Mouse (Mus musculus) adrenal gland, adult 2 months (tissue): Measurements from ENCODE around the gene Olfr98. TPM values are rescaled to one million over a fixed set of nuclear protein-coding genes. Genes with fewer than 3 reads are reported as not detected.
"Not testable (repeated sequence)": the region's sequence is repeated elsewhere in the genome, so short reads cannot be mapped to it uniquely, and the experiment has no call there.

Experiments used
- DNase-seq: peaks from one replicate; pipeline ENCODE4 v3.0.0; 2021
- long read RNA-seq: library from polyadenylated mRNA; stranded (forward); transcript quantifications from one replicate; pipeline ENCODE4 v2.0.0, GENCODE M21; 2021
- polyA plus RNA-seq: library from polyadenylated mRNA; depleted of rRNA; stranded (reverse); fragments of >200 nt; gene quantifications from 2 replicates; pipeline ENCODE4 v1.2.3, GENCODE M21; 2012; rRNA removed
- total RNA-seq, 2 experiments: library from RNA; stranded (reverse); gene quantifications; 2 replicates each; pipeline ENCODE4 v1.2.3; 2021

Olfr98 gene
- not detected for total RNA-seq
- polyA plus RNA-seq, result not detected in 2 replicates
- long read RNA-seq, result 0 reads

DNA sequence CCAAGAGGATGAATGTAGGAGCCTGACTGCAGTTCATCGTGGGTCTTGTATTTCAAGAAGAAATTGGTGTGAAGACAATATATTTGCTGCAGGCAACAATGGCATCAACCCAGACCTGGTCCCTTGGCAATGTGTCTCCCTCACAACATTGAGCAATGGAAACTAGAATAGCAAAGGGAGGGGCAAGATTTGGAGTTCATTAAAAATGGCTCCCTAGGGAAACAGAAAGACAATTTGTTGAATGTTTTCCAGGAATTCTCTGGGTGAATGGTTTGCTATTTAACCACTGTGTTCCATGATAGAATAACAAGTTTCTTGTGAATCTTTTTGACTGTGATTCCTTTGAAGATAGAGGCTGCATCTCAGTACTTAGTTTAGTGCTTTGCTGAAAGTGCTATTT, at the start of gene Olfr98:
Olfr98 (minus strand) TSS at position 124 of the 400 bp plus-strand sequence.
- DNase-seq, result no peak

DNA sequence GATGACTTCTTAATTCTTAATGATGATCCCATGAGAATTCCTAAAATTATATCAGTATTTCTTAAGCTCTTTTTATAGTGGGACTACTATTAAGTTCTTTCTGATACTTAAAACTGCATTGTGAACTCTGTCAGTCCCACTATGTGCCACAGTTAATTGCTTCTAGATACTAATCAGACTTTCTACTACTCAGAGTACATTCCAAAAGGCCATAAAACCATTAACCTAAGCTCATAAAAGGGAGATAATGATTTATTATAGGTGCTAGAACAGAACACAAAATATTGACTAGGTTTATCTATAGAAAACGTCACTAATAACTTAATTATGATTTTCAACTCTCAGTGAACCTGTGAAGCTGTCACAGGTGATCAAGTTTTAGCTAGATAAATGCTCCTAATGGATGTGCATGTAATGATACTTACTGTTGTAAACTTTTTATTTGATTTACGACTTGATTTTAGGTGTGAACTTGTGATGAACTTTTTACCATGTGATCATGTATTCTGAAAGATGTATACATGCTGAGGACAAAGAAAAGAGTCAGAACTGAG, 46.7 kb upstream of the Olfr98 start:
- no peak for DNase-seq

GRCm38 (mm10) chr17:37308483-37308882, 44.9 kb upstream of the Olfr98 start:
- DNase-seq, result no peak

GRCm38 (mm10) chr17:37304213-37304612, 40.7 kb upstream of the Olfr98 start, which contains the start of gene Olfr101:
Gene Olfr101 (minus strand): TSS chr17:37304313.
- no peak for DNase-seq

GRCm38 (mm10) chr17:37283360-37283759, 19.8 kb upstream of the Olfr98 start, which contains the start of gene Olfr99:
Gene Olfr99 (minus strand): TSS chr17:37283460.
- no peak for DNase-seq

DNA sequence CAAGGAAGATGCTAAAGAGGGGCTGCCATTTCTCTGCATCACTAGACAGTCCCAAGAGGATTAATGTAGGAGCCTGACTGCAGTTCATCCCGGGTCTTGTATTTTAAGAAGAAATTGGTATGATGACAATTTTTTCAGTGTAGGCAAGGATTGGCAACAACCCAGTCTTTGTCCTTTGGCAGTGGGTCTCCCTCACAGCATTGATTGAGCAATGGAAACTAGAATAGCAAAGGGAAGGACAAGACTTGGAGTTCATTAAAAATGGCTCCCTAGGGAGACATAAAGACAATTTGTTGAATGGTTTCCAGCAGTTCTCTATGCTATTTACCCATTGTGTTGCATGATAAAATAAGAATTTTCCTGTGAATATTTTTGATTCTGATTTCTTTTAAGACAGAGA, 16.8 kb upstream of the Olfr98 start:
- DNase-seq, result no peak

GRCm38 (mm10) chr17:37276573-37276972, 13.0 kb upstream of the Olfr98 start:
- no peak for DNase-seq

DNA sequence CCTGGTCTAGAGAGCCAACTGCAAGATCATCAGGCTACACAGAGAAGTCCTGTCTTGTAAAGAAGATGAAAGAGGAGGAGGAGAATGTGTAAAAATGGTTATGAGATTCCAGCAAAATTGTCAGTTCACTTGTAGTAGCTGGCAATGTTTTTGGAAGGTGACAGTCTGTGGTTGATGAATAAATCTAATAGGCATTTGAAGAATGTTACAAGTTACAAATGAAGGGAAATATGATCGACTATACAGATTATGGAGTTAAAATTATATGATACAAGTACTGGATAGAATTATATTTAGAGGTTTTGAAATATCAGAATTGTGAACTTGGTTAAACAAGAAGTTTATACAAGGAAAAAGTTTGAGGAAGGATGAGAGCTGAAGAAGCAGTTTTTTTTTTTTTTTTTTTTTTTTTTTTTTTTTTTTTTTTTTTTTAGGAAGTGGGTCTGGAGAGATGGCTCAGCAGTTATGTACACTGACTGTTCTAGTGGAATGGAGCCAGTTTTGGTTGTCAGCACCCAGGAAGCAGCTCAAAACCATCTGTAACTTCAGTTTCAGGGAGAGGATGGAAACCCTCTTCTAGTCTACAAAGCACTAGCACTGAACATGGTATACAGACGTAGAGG, 12.2 kb upstream of the Olfr98 start:
- no peak for DNase-seq

DNA sequence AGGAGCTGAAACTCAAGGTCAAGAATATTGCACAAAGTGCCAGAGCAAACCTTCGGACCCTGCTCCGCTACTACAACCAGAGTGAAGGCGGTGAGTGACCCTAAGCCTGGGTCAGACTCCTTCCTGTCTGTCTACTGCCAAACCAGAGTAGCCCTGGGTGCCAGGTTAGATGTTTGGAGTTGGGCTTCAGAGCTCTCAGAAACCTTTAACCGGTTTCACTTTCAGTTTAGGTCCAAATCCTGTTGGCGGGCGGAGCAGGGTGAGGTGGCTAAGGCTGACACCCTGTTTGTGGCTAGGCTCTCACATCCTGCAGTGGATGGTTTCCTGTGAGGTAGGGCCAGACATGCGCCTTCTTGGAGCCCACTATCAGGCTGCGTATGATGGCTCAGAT, 7.1 kb upstream of the Olfr98 start:
- DNase-seq, result peak; percentile 70

- peak; percentile 89 for DNase-seq
Observed at GRCm38 (mm10) chr17:37270058-37270701, 6.6 kb upstream of the Olfr98 start, which contains the start of gene H2-M3. Gene H2-M3 (plus strand): TSS chr17:37270220.

DNA sequence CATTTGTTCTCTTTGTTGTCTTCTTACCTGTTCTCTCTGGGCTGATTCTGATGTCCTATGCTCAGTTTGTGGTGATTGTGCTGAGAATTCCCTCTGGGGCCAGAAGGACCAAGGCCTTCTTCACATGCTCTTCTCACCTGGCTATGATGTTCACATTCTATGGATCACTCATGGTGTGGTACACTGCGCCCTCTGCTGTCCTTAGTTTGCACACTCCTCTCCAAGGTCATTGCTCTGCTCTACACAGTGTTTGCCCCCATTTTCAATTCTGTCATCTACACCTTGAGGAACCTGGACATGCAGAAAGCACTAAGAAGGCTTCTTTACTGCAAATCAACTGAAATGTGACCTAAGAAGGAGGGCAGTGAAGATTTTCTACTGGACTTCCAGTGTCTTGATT, 13.0 kb downstream of the Olfr98 start:
- DNase-seq, result peak; percentile 10

DNA sequence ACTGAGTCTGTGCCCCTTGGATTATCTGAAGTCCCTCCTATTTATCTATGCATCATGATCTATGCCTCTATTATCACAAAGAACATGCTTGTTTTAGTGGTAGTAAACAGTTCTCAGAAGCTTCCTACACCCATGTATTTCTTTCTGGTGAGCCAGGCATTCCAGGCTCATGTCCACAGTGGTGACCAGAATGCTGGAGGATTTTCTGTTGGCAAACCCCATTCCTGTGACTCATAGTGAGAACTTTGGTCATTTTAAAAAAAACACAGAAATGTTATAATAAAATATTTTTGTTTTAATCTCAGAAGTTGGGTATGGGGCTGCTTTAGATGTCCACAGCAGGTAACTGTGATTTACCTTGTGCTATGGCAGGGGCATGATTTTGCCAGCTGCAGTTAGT, 14.1 kb downstream of the Olfr98 start:
- no peak for DNase-seq

DNA sequence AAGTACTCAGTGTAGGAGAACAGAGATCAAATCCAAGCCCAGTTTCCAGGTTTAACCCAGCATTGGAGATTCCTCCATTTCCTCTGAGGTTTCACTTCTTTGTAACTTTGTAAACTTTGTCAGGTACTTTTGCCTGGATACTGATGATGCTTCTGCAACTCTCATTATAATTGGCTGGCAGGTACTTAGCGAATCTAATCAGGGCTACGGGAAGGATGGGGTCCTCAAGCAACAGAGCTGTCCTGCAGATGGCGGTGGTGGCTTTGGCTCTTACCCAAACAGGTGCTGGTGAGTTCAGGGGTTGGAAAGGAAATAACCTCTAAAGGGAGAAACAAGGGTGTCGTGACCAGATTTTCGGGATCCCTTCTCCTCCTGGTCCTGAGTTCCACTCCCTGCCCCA, 16.8 kb downstream of the Olfr98 start:
- peak; percentile 21 for DNase-seq

- DNase-seq, result no peak
Observed at GRCm38 (mm10) chr17:37242198-37242597, 21.4 kb downstream of the Olfr98 start.

GRCm38 (mm10) chr17:37237230-37237629, 26.3 kb downstream of the Olfr98 start, which contains the start of gene Olfr97:
Gene Olfr97 (minus strand): TSS chr17:37237330.
- not testable (repeated sequence) for DNase-seq

GRCm38 (mm10) chr17:37221879-37222278, 41.7 kb downstream of the Olfr98 start:
- DNase-seq, result no peak

DNA sequence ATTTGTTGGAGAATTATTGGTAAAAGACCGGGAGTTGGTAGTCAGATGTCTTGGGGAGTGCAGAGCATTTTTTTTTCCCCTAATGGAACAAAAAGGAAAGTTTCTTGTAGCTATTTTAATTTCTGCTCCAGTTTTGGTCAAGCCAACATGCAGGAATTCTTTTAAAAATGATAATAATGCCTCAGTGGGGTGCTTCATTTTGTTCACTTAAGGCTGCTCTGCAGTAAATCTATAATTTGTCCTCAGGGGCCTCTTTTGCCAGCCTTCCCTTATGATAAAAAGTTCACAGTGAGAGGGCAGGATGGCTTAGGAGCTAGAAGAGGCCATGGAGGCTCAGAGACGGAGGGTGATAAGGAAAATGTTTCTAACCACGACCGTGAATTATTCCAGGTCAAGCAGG, 43.7 kb downstream of the Olfr98 start, which contains the start of gene Olfr96:
Olfr96 (plus strand) TSS at position 301 of the 400 bp plus-strand sequence.
- no peak for DNase-seq

DNA sequence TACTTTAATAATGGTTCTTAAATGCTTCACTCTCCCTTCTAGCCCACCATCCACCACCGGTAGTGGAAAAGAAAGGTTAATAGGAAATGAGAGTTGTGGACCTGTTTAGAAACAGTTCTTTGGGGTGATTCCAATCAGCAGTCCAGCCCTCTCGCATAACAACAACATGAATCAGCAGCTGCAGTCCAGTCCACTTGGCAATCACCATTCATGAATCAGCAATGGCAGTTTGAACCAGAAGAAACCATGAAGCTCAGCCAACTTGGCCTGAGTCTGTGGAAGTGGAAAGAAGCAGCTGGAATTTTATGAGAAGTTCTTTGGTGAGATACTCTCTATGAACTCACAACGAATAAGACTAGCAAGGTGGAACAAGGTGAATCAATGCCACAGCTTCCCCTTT, 45.1 kb downstream of the Olfr98 start:
- peak; percentile 40 for DNase-seq

DNA sequence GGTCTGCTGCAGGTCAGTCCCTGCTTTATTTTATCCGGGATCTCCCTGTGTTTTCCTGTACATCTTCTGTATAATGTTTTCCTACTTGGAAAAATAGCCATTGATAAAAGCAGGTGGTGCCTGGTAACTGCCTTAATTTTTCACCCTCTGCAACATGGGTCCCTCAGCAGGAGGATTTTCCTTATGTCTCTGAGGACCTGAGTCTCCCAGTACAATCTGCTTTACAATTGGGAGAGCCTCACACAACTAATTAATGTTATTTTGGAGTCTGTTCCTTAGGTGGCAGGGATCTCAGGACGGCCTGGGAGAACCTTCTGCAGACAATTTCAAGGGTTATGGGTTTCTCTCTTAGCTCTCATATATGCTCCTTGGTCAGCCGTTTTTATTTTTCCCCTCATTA, 50.5 kb downstream of the Olfr98 start, which contains the start of gene Olfr95:
Olfr95 (minus strand) TSS at position 101 of the 400 bp plus-strand sequence.
- DNase-seq, result no peak
